Mouse (Mus musculus) right cerebral cortex, postnatal 4 days (tissue): ENCODE measurements around the gene Itga6.

Experiments used
- DNase-seq: peaks from one replicate; pipeline ENCODE4 v3.0.0-alpha.2; 2022

Gene Itga6

DNA sequence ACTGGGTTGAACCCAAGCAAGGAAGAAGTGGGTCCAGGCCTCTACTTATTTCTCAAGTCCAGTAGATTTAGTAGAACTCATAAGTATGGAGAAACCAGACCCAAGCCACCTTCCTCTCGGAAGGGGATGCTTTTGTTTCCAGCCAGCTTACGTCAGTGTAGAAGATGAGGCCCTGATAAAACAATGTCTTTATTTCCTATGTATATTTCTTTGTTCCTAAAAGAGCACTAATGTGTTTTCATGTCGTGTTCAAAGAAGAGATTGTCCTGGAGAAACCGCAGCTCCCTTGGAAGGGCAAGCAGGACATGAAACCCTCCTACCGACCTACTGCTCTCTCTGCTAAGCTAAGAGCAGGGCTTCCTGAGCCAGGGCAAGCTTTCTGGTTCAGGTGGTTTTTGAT lies 20.6 kb downstream of the Itga6 start:
- DNase-seq = no peak

DNA sequence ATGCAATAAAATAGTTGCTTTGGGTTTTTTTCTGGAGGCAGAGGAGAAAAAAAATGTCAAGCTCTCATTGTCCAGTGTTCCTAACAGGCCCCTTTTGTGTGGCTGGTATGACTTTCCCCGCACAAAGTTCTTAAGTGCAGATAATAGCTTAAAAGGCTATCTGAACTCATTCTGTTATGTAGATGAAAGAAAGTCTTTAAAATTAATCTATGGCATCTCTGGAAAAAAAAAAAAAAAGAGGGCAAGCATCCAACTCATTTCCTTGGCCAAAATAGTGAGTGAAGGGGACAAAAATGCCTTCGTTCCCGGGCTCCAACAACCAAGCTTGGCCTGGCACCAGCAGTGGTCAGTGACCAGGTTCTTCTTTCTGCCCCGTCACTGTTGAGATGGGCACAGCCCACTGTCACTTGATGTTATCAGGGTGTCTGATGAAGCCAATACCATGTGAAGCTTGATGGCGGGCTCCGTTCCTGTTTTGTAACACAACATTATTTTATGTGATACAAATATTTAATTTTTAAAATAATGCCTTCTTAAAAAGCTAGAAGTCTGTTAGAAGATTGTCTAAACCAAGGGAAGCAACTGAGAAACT lies 21.7 kb downstream of the Itga6 start:
- DNase-seq = no peak

DNA sequence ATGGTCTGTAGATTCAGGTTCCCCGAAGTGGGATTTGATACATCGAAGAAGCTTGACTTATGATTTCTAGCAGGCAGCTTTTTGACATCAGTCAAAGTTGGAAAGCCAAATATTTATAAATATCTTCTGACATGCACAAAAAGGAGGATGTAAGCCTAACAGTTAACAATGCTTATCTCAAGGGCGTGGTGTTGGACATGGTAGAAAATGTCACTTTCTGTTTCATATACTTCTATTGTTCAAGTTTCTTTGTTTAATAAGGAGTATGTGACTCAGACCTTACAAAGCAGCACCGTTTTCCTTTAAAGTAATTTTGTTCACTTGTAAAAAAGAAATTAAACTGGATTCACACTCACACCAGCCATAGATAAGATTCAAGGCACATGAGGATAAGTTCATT lies 26.3 kb downstream of the Itga6 start:
- no peak for DNase-seq

DNA sequence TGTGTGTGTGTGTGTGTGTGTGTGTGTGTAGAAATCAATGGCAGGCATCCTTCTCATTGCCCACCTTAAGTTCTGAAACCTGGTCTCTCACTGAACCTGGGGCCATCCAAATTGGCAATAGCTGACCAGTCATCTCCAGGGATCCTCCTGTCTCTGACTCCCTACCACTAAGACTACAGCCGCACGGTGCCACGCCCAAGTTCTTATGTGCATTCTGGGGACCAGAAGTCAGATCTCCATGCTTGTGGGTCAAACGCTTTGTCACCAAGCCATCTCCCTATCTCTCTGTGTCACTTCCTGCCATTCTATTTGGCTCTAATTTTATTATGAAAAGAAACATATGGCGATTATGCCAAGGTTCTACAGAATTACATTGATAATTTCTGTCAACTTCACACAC lies 28.3 kb downstream of the Itga6 start:
- no peak for DNase-seq

DNA sequence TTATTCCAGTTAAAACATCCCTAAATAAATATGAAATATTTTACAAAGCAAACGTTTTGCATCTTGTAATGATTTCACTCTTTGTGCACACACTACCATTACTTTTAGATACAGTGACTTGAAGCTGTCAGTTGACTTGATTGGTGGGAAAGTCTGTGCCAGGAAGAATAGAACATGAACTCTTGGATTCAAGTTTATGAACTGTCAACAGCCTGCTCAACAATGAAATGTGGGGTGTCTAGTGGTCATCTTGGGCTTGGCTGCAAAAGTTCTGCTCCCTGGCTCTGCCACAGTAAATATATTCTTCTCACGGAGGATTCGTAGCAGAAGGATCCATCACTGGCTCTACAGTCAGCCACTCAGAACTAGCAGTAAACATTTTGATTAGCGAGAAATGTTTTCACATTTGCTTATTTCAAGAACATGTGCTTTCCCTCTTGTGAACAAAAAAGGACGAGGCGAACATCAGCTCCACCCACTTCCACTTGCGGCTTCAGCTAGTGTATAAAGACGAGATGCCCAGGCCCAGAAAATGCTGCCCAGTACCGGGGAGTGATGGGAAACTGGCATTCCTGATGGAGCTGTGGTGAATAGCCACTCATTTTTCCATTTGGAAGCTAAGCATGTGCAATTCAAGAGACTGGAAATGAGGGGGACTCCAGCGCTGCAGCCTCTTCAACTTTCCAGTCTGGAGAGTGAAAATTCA lies 29.0 kb downstream of the Itga6 start:
- DNase-seq = peak; percentile 19

DNA sequence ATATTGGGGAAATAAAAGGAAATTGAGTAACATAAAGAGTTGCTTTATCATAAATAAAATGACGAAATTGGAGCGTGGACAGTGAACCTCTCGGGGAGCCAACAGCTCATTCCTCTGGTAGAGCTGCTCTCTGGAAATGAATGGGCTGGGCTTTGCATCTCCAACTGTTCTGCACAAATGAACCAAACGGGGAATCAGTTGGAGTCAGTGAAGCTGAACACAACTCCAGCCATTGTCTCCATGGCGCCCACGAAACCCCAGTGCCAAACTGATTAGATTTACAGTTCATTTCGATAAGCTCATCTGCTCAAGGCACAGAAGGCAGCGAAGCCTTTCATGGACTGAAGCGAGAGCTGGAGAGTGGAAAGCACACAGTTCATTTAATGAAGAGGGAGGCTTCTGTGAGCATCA lies 29.8 kb downstream of the Itga6 start:
- peak; percentile 34 for DNase-seq

DNA sequence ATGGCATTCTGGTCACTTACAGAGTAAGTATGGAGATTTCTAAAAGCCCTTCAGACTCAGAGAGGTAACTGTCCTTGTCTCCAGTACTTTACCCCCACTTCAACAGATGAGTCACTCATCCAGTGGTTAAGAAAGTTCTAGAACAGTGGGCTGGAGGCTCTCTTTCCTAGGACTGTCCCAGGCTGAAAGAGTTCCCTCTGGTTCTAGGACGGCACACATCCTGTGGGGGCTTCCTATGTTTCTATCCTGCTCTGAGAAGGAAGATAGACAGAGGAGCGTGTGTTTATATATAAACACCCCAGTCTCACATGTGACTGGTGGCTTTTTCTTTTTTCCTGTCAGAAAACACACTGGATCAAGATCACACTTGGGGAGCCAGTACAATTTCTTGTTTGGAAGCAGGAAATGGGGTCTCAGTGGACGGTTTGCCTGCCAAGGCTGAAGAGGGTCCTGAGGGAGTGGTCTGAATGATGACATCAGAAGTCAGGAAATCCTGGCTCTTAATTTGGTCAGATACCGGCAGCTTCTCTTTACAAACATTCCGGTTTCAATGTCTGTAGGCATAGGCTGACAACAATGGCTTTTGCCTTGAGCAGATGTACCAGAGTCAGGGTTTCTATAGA lies 34.0 kb downstream of the Itga6 start:
- no peak for DNase-seq

DNA sequence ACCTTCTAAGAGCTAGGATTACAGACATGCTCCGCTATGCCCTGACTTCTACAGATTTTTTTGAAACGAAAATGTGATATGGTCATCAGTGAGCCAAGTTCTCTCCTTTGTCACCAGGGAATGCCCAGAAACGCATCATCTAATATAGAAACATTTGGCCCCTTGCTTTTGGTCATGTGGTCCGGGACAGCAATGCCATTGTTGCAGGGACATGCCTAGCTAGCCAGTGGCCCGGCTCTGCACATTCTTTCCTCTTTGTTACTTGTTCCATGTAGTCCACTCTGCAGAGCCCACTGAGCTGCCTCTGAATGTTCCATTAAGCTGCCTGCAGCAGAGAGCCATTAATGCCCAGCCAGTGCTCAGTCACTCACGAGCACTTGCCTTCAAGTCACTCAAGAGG lies 34.6 kb downstream of the Itga6 start:
- DNase-seq = no peak

DNA sequence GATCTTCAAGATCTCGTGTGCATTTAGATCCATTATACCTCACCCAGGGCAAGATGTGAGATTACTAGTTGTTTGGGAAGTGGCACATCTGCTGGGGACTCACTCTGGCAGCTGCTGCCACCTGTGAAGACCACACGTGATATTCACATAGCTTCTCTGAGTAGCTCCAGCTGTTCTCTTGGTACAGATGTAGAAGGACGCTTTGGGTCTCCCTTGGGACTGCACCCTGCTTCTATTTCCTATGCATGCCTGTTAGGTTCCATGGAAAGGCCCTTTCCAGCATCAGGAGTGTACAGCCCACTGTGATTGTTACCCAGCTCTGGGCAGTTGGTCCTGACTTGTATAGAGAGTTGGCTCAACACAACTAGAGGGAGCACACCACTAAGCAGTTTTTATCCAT lies 39.8 kb downstream of the Itga6 start:
- no peak for DNase-seq

DNA sequence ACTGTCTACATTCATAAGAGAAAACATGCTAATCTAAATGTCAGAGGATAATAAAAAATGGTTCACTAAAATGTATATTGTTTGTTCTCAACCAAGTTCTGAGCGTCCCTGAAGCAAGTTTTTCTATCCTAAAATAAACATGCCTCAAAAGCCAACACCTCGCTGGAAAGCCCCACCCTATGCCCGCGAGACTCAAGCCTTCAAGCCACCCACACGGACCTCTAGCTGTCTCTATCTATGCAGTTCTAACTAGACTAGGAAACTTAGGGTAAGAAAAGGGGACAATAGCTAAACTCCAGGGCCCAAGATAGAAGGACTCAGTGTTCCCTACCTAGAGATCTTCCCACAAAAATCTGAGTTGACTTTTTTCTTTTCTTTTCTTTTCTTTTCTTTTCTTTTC lies 40.6 kb downstream of the Itga6 start:
- DNase-seq = no peak

DNA sequence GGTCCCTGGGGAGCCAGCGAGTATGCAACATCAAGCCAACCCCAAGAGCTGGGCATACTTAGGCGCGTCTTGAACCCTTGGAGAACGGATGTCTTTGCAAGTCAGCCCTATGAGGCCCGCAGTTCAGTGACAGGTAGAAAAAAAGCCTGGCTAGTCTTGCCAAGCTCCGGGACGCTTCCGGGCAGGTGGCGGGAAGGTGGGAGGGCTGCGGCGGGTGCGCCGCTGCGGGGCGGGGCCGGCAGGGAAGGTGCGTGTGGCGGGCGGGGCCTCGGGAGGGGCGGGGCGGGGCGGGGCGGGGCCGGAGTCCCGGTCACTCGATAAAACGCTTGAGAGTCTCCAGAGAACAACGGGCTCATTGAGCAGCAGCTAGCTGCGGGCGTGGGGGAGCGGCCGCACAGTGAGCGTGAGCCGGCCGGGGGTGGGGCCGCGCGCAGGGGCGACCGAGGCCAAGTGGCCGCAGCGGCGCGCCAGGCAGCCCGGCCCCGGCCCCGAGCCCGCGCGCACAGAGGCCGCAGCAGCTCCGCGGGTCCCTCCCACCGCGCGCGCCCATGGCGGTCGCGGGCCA lies 41.3 kb downstream of the Itga6 start:
- peak; percentile 11 for DNase-seq

DNA sequence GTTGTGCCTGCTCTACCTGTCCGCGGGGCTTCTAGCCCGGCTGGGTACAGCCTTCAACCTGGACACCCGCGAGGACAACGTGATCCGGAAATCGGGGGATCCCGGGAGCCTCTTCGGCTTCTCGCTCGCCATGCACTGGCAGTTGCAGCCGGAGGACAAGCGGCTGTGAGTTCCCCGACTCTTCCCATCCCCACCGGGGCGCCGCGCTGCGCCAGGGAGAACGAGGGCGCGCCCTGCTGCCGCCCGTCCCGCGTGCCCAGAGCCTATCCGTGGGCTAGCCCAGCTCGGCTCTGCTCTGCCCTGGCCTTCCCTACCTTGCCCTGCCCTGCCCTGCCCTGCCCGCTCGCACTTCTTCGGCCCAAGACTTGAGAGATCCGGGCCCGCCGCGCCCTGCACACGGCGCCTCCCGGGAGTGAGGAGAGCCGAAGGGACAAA lies 41.8 kb downstream of the Itga6 start:
- DNase-seq = peak; percentile 42

DNA sequence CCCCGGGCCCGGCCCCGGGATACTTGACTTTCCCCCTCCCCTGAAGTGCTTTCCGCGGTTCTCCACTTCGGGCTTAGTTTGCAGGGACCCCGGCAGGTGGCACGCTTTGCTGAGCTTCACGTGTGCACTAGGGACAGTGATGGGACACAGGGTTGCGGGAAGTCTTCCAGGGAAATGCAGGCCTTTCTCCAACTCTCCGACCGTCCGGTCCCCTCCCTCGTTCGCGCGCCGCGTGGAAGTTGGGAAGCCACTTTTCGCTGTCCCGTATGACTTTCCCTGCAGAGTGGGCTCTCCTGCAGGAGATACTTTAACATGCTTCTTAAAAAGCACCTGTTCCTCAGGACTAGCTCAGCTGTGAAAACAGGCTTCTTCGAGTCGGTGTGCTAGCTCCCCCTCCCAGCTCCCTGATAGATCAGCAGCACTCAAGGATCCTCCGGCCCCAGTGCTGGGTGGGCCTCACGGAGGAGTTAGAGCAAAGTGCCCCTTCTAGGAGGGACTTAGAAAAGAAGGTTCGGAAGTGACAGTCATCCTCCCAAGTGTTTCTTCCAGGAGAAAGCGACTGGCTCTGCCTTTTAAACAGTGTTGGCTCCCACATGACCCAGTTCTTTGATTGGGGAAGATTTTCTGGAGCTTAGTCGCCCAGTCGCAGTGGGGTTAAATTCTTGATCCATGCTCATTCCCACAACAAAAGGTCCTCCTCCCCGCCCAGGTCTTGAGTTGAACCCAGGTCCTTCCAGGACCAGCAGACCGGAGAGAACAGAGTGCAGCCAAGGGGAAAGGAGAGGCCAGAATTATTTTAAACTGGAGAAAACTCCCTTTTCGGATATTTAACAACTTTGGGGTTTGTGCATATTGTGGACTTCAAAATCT lies 42.4 kb downstream of the Itga6 start:
- DNase-seq = peak; percentile 30

DNA sequence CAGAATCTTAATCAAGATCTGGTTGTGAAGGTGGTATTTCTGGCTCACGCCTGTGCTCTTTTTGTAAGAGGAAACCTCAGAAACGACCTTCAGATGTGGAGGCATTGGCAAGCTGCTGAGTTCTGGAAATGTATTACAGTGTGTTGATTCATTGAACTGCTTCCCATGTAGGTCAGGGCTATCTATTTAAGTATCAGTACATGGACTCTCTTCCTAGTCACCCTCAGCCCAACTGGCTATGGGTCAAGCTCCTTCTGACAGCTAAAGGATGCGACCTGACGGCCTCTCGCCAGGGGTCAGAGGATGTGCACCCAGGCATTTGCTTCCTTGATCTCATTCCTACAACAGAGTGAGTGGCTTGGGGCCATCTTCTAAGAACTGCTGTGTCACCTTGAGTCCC lies 45.3 kb downstream of the Itga6 start:
- DNase-seq = no peak

DNA sequence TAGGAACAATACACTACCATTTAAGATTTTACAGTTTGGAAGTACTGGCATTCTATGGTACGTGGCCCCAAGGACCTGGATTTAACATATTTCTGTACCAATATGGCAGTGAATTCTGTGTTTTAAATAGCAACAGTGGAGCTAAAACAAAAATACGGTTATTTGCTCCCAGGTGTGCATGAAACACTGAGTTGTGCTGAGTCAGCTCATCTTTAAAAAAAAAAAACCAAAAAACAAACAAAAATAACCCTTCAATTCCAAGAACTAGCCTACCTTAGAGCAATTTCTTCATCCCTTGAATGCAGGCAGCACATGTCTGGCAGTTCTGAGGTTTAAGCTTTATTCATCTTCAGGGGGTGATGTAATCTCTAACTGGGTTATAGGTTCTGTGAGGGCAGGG lies 45.8 kb downstream of the Itga6 start:
- DNase-seq = no peak

DNA sequence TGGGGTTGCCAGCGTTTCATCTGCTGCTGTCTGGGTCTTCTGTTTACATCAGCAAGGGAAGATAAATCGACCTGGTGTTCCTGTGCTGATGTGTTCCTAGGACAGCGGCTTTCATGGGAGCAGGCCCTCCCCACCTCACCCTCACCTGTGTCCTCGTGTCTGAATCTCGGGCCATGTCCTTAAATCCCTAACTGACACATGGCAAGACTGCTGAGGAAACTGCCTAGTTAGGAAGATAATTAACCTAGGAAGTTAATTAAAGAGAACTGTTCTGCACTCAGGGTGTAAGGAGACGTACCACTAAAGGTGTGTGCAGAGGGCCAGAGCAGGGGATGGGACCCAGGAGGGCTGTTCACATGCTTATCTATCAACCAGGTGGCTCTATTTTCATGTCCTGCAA lies 48.7 kb downstream of the Itga6 start:
- DNase-seq = no peak

DNA sequence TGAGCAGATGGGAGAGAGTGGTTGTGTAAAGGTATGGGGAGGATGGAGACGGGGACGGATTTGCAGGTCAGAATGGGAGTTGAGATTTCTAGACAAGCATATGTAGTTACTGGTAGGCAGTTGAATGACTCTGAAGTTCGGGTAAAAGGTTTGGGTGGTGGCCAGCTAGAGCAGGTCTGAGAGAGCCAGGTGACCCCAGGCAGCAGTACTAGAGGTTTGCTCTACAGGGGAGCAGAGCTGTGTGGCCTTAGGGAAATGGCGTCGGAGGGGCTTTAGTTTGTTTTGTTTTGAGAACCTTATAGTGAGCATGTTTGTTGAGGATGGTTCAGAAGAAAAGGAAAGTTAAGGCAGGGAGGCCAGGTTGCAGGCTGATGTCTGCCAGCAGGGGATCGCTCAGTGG lies 51.4 kb downstream of the Itga6 start:
- no peak for DNase-seq

DNA sequence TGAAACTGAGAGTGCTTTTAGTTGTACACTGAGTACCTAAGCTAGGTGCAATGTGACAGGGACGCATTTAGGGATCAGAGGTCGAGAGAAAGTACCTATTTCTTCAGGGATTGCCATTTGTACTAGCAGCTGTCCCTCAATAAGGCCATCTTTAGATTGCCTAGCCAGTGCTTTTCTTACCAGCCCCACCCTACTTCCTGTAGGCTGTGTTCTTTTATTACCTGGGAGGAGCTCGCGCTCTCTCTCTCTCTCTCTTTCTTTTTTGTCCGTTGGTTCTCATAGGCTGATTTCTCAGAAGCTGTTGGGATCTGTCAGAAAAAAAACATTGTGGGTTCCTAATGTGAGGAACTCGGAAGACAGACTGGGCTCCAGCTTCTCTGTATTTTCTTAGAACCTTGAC lies 55.4 kb downstream of the Itga6 start:
- DNase-seq = no peak

DNA sequence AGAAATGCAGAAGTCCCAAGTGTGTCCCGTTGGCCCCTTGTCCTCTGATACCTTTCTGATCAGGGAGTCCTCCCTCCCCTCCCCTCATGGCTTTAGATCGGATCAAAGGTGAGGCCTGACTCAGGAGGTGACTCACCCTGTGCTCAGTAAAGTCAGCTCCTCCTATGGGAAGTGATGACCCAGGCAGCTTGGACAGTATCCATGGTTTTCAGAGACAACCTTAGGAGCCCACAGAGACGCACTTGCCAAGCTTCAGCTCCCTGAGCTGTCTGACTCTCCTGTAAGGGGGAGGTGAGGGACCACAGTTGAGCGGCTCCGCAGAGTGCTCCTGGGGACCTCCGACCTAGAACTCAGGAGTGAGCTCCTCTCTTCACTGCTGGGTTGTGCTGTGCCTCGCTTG lies 56.3 kb downstream of the Itga6 start:
- no peak for DNase-seq

DNA sequence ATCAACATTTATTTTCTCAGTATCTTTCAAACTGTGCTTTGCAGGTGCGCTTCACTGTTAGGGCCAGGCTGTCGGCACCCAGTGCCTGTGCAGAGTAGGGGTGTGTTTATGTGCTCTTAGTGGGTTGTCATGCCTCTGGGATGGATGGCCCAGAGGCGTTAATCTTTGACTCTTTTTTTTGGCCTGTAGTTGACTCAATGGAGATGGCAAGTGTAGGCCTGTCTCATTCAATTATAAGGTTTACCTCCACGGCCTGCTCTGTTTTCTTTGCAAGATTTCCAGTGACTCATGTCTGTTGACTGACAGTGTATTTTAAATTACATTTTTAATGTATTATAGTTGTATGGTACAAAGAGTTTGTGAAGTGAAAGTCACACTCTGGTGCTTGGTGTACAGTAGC lies 56.7 kb downstream of the Itga6 start:
- no peak for DNase-seq

DNA sequence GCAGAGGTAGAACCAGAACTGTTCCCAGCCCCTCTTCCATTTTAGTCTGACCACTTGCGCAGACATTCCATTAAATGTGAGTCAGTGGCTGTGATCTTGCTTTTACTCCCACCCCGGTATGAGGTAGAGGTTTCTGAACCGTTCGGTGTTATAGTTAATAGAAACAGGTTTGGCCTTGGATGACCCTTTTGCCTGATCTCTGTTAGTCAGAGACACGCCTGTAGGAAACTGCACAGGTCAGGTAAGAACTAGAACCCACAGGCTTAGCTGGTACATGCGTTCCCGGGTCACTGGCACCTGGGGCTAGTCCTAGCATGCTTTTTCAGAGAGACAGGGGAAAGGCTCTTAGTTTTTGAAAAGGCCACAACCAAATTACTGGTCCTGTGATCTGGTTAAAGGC lies 59.7 kb downstream of the Itga6 start:
- DNase-seq = no peak

DNA sequence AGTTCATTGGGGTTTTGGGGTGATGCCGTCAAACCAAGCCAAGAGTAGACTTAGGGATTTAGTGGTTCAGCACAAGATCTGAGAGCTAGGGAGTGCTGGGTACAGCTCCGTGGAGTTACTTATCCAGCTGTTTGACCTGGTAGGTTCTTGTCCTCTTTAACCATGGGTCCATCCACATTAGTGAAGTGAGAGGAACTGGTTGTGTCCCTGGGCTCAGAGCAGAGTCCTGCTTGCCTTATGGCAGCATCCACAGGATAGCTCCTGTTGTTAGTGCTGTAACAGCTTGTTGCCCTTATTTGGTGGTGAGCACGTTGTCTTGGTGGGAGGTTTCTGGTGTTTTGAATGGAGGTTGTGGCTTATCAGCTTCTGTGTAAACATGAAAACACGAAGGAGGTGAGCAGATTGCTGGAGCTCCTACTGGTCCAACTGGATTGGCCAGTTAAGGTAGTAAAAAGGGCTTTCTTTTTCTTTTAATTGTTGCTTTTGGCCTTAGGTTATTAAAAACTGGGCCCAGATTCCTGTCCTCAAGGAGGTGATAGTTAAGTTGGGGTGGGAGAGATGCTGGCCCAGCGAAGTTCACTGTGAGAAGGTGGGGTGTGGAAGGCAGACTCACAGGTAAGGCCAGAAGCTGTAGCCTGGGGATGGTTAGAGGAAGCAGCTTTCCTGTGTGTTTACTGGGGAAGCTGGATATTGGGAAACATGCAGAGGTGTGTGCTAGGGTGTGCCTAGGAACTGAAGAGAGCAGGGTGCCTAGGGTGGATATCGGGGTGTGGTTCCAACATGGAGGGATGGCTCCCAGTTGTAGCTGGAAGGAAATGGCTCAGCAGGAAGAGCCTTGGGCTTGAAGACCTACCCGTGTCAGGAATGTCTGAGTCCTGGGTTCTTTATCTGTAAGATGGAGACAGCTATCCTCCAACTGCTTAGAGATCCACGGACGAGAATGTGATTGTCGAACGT lies 60.5 kb downstream of the Itga6 start:
- no peak for DNase-seq
